Mouse (Mus musculus): Measurements from ENCODE around the gene Nedd8. TPM values are rescaled to one million over a fixed set of nuclear protein-coding genes. Genes with fewer than 3 reads are reported as not detected.
A peak's percentile ranks its signal among the peaks of the same experiment; 100 is the strongest.

Gene Nedd8
- polyA plus RNA-seq, 1 experiment: 318 TPM

- peaks cover 11% of the 10 kb centered on the region for H3K4me1 ChIP-seq (ENCODE audit: control insufficient read depth, insufficient read depth, low read length)
- TF ChIP-seq CTCF (IDR thresholded peaks at IDR 0.05; ENCODE audit: low read depth, low read length) (no peak), POLR2A (IDR thresholded peaks at IDR 0.05; ENCODE audit: borderline replicate concordance, low read depth, low read length) (no peak)
- H3K4me3 ChIP-seq (ENCODE audit: insufficient read depth, low read length): no peak overlapping the region
- no peak overlapping the region for H3K27ac ChIP-seq (ENCODE audit: insufficient read depth, low read depth, low read length)
These were observed 39.9 kb upstream of the Nedd8 start for GRCm38 (mm10) chr14:55711786-55712185.

GRCm38 (mm10) chr14:55709509-55709908 is 37.6 kb upstream of the Nedd8 start:
- Histone ChIP-seq H3K27ac (ENCODE audit: insufficient read depth, low read depth, low read length) (no peak overlapping the region), H3K4me3 (ENCODE audit: insufficient read depth, low read length) (no peak overlapping the region), H3K4me1 (ENCODE audit: control insufficient read depth, insufficient read depth, low read length) (peaks cover 11% of the 10 kb centered on the region)
- TF ChIP-seq CTCF (IDR thresholded peaks at IDR 0.05; ENCODE audit: low read depth, low read length) (no peak), POLR2A (IDR thresholded peaks at IDR 0.05; ENCODE audit: borderline replicate concordance, low read depth, low read length) (no peak)

DNA sequence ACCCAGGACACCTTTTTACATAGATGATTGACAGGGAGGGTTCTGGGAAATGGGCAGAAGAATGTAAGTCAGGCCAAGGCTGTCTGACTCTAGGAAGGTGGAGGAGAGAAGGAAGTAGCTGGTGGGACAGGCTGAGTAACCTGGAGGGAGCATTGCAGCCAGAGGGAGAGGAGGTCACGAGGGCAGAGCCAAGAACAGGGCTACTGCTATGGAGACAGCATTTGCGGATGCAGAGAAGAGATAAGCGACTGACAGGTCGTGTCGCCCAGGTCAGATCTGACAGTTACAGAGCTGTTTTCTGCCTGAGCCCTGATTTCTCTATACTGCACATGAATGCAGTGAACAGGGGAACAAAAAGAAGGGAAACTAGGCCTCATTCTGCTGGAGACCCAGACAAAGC is 35.5 kb upstream of the Nedd8 start:
- Histone ChIP-seq H3K27ac (ENCODE audit: insufficient read depth, low read depth, low read length) (no peak overlapping the region), H3K4me3 (ENCODE audit: insufficient read depth, low read length) (no peak overlapping the region), H3K4me1 (ENCODE audit: control insufficient read depth, insufficient read depth, low read length) (peaks cover 19% of the 10 kb centered on the region)
- TF ChIP-seq CTCF (IDR thresholded peaks at IDR 0.05; ENCODE audit: low read depth, low read length): no peak
- TF ChIP-seq POLR2A (IDR thresholded peaks at IDR 0.05; ENCODE audit: borderline replicate concordance, low read depth, low read length): no peak

DNA sequence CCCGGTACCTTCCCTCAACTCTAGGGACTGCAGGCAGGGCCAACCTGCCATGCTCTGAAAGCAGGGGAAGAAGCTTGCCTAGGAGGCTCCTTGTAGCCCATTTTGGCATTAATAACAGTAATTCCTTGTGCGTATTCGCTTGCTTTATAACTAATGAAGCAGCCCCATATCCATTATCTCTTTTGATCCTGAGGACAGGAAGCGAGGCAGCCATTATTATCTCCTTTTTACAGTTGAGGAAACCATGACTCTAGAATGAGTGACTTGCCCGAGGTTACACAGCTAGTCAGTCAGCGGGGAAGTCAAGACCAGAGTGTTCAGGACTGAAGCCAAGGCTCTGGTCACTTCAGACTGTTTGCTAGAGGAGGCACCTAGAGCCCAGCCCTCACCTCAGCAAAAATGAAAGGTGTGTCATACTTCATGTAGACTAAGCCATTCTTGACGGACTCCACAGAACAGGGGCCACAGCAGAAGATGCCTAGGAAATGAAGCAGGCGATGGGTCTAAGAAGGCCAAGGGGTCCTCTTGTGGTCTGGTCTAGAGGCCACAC is 34.2 kb upstream of the Nedd8 start:
- H3K4me1 ChIP-seq (ENCODE audit: control insufficient read depth, insufficient read depth, low read length): peaks cover 19% of the 10 kb centered on the region
- TF ChIP-seq POLR2A (IDR thresholded peaks at IDR 0.05; ENCODE audit: borderline replicate concordance, low read depth, low read length) (no peak), CTCF (IDR thresholded peaks at IDR 0.05; ENCODE audit: low read depth, low read length) (no peak)

DNA sequence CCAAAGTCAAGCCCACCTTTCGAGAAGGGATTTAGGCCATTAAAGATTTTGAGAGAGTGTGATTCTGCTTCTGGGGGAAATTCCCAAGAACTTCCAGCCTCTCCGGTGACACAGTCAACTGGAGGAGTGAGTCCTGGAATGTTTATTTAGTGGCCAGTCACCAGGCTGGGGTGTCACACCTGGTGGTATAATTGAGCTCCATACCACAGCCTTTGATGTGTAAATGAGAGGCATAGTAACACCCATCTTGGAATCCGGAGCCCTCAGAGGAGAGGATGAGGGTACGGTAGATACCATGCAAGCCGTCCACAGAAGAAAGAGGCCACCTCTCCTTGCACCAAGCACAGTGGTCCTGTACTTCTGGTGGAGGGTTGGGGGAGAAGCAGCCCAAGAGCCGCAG is 30.8 kb upstream of the Nedd8 start:
- Histone ChIP-seq H3K27ac (ENCODE audit: insufficient read depth, low read depth, low read length) (no peak overlapping the region), H3K4me3 (ENCODE audit: insufficient read depth, low read length) (no peak overlapping the region), H3K4me1 (ENCODE audit: control insufficient read depth, insufficient read depth, low read length) (peaks cover 29% of the 10 kb centered on the region)
- TF ChIP-seq POLR2A (IDR thresholded peaks at IDR 0.05; ENCODE audit: borderline replicate concordance, low read depth, low read length) (no peak), CTCF (IDR thresholded peaks at IDR 0.05; ENCODE audit: low read depth, low read length) (no peak)

More for the DNA sequence above, 34.2 kb upstream of the Nedd8 start:
- Histone ChIP-seq H3K4me3 (ENCODE audit: insufficient read depth, low read length) (no peak overlapping the region), H3K27ac (ENCODE audit: insufficient read depth, low read depth, low read length) (no peak overlapping the region)

- TF ChIP-seq POLR2A (IDR thresholded peaks at IDR 0.05; ENCODE audit: borderline replicate concordance, low read depth, low read length) (no peak), CTCF (IDR thresholded peaks at IDR 0.05; ENCODE audit: low read depth, low read length) (no peak)
- peaks cover 38% of the 10 kb centered on the region for H3K4me1 ChIP-seq (ENCODE audit: control insufficient read depth, insufficient read depth, low read length)
These were observed 29.2 kb upstream of the Nedd8 start for GRCm38 (mm10) chr14:55701131-55701530.

GRCm38 (mm10) chr14:55697226-55697625 is 25.3 kb upstream of the Nedd8 start:
- H3K27ac ChIP-seq (ENCODE audit: insufficient read depth, low read depth, low read length): peak overlapping the region; percentile 63
- no peak for TF ChIP-seq POLR2A (IDR thresholded peaks at IDR 0.05; ENCODE audit: borderline replicate concordance, low read depth, low read length)
- no peak for TF ChIP-seq CTCF (IDR thresholded peaks at IDR 0.05; ENCODE audit: low read depth, low read length)
- peaks cover 26% of the 10 kb centered on the region for H3K4me1 ChIP-seq (ENCODE audit: control insufficient read depth, insufficient read depth, low read length)
- H3K4me3 ChIP-seq (ENCODE audit: insufficient read depth, low read length): peak overlapping the region; percentile 59

More at GRCm38 (mm10) chr14:55701131-55701530, 29.2 kb upstream of the Nedd8 start:
- Histone ChIP-seq H3K4me3 (ENCODE audit: insufficient read depth, low read length) (no peak overlapping the region), H3K27ac (ENCODE audit: insufficient read depth, low read depth, low read length) (no peak overlapping the region)

GRCm38 (mm10) chr14:55689433-55689832 is 17.5 kb upstream of the Nedd8 start:
- no peak overlapping the region for H3K27ac ChIP-seq (ENCODE audit: insufficient read depth, low read depth, low read length)
- H3K4me3 ChIP-seq (ENCODE audit: insufficient read depth, low read length): no peak overlapping the region
- TF ChIP-seq POLR2A (IDR thresholded peaks at IDR 0.05; ENCODE audit: borderline replicate concordance, low read depth, low read length) (no peak), CTCF (IDR thresholded peaks at IDR 0.05; ENCODE audit: low read depth, low read length) (no peak)
- H3K4me1 ChIP-seq (ENCODE audit: control insufficient read depth, insufficient read depth, low read length): peaks cover 12% of the 10 kb centered on the region

DNA sequence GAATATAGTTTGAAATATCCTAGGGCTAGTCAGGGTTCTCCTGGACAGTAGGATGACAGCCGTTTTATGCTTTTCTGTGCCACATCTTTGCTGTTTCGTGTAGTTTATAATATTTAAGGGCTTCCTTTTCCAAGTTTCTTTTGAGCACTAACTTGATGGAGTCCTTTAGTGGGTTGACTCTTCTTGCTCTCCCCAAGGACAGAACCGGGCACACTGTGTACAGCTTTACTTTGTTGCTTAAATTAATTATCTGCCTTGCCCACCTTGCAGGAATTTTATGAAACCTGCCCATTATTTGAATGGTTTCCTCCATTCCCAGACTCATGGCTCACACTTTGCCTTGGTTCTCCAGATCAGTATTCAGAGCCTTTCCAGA is 10.2 kb upstream of the Nedd8 start:
- Histone ChIP-seq H3K27ac (ENCODE audit: insufficient read depth, low read depth, low read length) (peak overlapping the region; percentile 26), H3K4me3 (ENCODE audit: insufficient read depth, low read length) (peak overlapping the region; percentile 87), H3K4me1 (ENCODE audit: control insufficient read depth, insufficient read depth, low read length) (peaks cover 26% of the 10 kb centered on the region)
- TF ChIP-seq CTCF (IDR thresholded peaks at IDR 0.05; ENCODE audit: low read depth, low read length) (no peak), POLR2A (IDR thresholded peaks at IDR 0.05; ENCODE audit: borderline replicate concordance, low read depth, low read length) (no peak)

DNA sequence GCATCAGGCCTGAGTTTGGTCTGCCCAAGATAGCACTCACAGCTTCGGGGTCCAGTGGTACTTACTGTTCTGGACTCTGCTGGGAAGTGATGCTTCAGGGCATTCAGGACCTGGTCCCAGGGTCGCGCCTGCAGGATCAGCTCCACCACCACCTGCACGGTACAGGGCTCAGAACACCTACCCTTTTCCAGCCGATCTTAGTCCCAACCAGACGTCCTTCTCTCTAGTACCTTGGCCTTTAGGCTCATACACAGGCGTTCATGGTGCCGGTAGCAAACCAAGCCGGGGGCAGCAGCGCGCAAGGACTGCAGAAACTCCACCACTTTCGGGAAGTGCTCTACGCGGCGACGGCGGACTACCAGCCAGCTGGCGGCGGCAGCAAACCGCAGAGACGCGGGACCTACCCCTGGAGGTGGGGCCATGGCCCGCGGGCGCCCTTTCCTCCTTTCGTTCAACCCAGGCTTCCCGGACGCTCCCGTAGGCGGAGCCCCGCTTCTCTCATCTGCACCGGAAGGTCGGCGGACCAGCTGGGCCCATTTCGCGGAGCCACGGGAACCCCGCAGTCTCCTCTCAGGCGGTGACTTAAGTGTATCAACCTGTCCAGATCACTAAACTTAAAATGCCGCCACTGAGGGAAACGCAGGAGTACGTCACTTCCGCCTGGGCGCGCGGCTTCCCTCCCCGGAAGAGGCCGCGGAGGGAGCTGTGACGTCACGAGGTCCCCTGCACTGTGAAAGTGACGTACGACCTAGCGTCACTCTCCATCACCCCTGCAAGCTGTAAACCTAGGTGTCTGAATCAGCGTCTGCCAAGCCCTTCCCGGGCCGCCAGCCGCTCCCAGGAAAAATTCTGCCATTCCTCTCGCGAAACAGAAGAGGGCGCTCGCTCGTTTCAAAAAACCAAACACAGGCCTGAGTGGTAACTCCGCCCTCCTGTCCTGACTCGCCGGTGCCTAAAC is 9.5 kb upstream of the Nedd8 start, which contains the start of gene Tinf2:
TSS of gene Tinf2 (minus strand) at position 661 of the 958 bp plus-strand sequence.
- peak within 1 kb of the TSS; percentile 61 for H3K27ac ChIP-seq (ENCODE audit: insufficient read depth, low read depth, low read length)
- peaks cover 32% of the 10 kb centered on the region for H3K4me1 ChIP-seq (ENCODE audit: control insufficient read depth, insufficient read depth, low read length)
- TF ChIP-seq POLR2A (IDR thresholded peaks at IDR 0.05; ENCODE audit: borderline replicate concordance, low read depth, low read length) (no peak), CTCF (IDR thresholded peaks at IDR 0.05; ENCODE audit: low read depth, low read length) (peak; percentile 98)
- H3K4me3 ChIP-seq (ENCODE audit: insufficient read depth, low read length): peak within 1 kb of the TSS; percentile 87
